Mouse (Mus musculus) heart, embryonic 12.5 days (tissue): ENCODE data around the gene Olfr873. TPM values are rescaled to one million over a fixed set of nuclear protein-coding genes. Genes with fewer than 3 reads are reported as not detected.
"Not testable (repeated sequence)": the region's sequence is repeated elsewhere in the genome, so short reads cannot be mapped to it uniquely, and the experiment has no call there.

Source experiments
- ATAC-seq: fragments of 200-750 bp; cut with Nextera tagmentation; 2 replicates; pipeline ENCODE4 v1.8.0; 2017; ENCODE audit warnings: moderate TSS enrichment, moderate library complexity; ENCODE audit not compliant: insufficient number of reproducible peaks, low FRiP score
- H3K27ac ChIP-seq: fragments of 300-500 bp; sonication (generic); 2 replicates; pipeline ENCODE4 v1.5.1; 2016; ENCODE audit warnings: mild to moderate bottlenecking, moderate library complexity; ENCODE audit not compliant: poor library complexity, severe bottlenecking
- H3K27me3 ChIP-seq: fragments of 300-500 bp; sonication (generic); replicated peaks from 2 replicates; pipeline ENCODE4 v1.6.1; 2016; ENCODE audit warnings: mild to moderate bottlenecking, moderate library complexity
- H3K36me3 ChIP-seq: fragments of 300-500 bp; sonication (generic); 2 replicates; pipeline ENCODE4 v1.6.1; 2016; ENCODE audit warnings: mild to moderate bottlenecking, moderate library complexity
- H3K4me1 ChIP-seq: fragments of 300-500 bp; sonication (generic); replicated peaks from 2 replicates; pipeline ENCODE4 v1.6.1; 2016; ENCODE audit warnings: mild to moderate bottlenecking
- H3K4me2 ChIP-seq: fragments of 300-500 bp; sonication (generic); 2 replicates; pipeline ENCODE4 v1.6.1; 2016; ENCODE audit warnings: mild to moderate bottlenecking, moderate library complexity
- H3K4me3 ChIP-seq: fragments of 300-500 bp; sonication (generic); 2 replicates; pipeline ENCODE4 v1.5.1; 2016; ENCODE audit warnings: mild to moderate bottlenecking
- H3K9ac ChIP-seq: fragments of 300-500 bp; sonication (generic); 2 replicates; pipeline ENCODE4 v1.6.1; 2016; ENCODE audit warnings: mild to moderate bottlenecking, moderate library complexity
- H3K9me3 ChIP-seq: fragments of 300-500 bp; sonication (generic); replicated peaks from 2 replicates; pipeline ENCODE4 v1.6.1; 2016; ENCODE audit warnings: mild to moderate bottlenecking, moderate library complexity
- WGBS: fragments of 180-500 bp; shearing (Covaris S2); methylation state at CpG from one replicate; pipeline ENCODE4 v1.1.7; 2016; 5-methylcytosine and 5-hydroxymethylcytosine counted together
- polyA plus RNA-seq: library from polyadenylated mRNA; unstranded; fragments of >200 nt; fragmentation: Nextera tagmentation; extraction: Ambion mirVana; gene quantifications from 2 replicates; pipeline ENCODE4 v1.2.1, GENCODE M21; 2016

The Olfr873 gene
- polyA plus RNA-seq = not detected in 2 replicates

DNA sequence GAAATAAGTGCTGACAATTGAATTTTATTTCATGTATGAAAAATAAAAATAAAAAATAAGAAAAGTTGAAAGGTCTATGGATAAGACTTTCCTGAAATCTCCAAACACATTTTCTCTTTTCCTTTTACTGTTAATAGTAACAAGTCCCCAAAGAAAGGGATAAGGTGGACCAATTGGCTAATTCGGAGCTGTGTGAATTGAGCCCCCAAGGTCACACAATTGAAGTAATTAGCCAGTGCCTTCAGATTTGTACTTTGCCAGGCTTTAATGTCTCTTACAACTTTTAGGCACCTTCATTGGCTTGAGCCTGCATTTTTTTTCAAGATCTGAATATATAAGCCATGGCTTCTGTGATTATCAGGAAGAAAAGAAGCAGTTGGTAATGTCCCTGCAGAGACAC, at the start of gene Olfr873:
Gene Olfr873, plus strand, starts transcription at position 301 of the 400 bp plus-strand sequence.
- no peak within 1 kb of the TSS for H3K27ac ChIP-seq
- H3K4me3 ChIP-seq = no peak within 1 kb of the TSS
- no peaks in the 10 kb centered on the region for H3K36me3 ChIP-seq
- ATAC-seq = no peak
- no peaks in the 10 kb centered on the region for H3K4me1 ChIP-seq
- no peak within 1 kb of the TSS for H3K4me2 ChIP-seq
- no peak within 1 kb of the TSS for H3K9ac ChIP-seq
- 0 out of 2 replicates have a peak, but pooled peaks cover 9% of the 10 kb centered on the region for H3K9me3 ChIP-seq
- no peaks in the 10 kb centered on the region for H3K27me3 ChIP-seq
- WGBS = 77% methylated on average over 1 of the region's 1 CpGs

DNA sequence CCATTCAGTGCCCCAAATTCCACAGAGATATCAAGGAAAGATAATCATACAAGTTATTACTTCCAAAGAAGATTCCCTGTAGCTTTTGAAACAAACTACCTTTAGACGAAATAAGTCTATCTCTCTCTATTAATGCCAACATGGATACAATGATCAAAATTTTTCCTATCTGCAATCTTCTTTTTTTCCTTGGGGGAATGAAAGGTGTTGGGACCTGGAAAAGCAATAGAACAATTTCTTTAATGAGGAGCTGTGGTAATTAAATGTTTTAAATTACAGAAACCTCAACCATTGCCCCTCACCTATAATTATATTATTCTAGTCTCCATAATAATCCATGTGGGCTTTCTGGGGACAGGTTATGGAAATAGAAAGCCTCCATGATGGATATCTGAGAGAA, 16.3 kb upstream of the Olfr873 start, which contains the start of gene Olfr39:
Gene Olfr39, plus strand, starts transcription at position 301 of the 400 bp plus-strand sequence.
- no peaks in the 10 kb centered on the region for H3K4me1 ChIP-seq
- H3K27ac ChIP-seq = no peak within 1 kb of the TSS
- no peak within 1 kb of the TSS for H3K4me3 ChIP-seq
- no peak within 1 kb of the TSS for H3K9ac ChIP-seq
- H3K9me3 ChIP-seq = no peaks in the 10 kb centered on the region
- WGBS = 68% methylated on average over 1 of the region's 1 CpGs
- no peaks in the 10 kb centered on the region for H3K27me3 ChIP-seq
- no peak for ATAC-seq
- no peak within 1 kb of the TSS for H3K4me2 ChIP-seq
- H3K36me3 ChIP-seq = no peaks in the 10 kb centered on the region

DNA sequence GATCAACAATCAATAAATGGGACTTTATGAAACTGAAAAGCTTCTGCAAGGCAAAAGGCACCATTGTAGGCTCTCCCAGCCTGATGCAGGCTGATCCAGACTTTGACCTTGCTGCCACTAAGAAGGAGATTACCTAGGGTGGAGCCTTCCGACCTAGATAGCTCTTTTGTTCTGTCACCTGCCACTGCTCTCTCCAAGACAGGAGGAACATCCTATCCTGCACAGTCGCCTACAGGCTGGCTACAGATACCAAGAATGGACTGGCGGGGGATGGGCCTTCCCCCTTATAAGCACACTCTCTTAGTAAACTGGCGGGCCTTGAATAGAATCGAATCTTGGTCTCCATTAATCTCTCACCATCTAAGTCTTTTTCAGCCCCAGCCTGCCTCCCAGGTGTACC, 2.8 kb upstream of the Olfr873 start:
- WGBS = 72% methylated on average over 5 of the region's 5 CpGs
- ATAC-seq, H3K4me1 ChIP-seq, H3K36me3 ChIP-seq, H3K27ac ChIP-seq, H3K9ac ChIP-seq, H3K27me3 ChIP-seq, H3K9me3 ChIP-seq, H3K4me2 ChIP-seq, H3K4me3 ChIP-seq: not testable (repeated sequence)

DNA sequence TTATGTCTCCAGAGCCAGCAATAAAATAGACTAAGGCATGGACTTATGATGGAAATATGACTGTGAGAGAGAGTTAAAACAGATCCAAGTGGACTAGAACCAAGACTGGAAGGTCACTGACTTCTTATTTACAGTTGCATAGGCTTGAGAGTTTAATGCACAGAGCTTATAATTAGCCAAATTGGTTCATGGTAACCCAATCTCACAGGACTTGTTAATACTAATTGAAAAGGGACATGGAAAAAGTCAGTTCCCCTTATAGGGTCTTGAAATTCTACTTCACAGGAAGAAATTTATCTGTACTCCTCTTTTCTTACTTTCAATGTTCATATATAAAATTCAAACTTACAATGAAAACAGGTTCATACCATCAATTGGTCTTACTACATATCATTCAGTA, 37.7 kb downstream of the Olfr873 start, which contains the start of gene Olfr18:
Gene Olfr18, minus strand, starts transcription at position 101 of the 400 bp plus-strand sequence.
- Histone ChIP-seq H3K4me2 (no peak within 1 kb of the TSS), H3K36me3 (no peaks in the 10 kb centered on the region), H3K9ac (no peak within 1 kb of the TSS), H3K27ac (no peak within 1 kb of the TSS), H3K4me3 (no peak within 1 kb of the TSS), H3K4me1 (no peaks in the 10 kb centered on the region), H3K27me3 (no peaks in the 10 kb centered on the region), H3K9me3 (no peaks in the 10 kb centered on the region)
- ATAC-seq = no peak

DNA sequence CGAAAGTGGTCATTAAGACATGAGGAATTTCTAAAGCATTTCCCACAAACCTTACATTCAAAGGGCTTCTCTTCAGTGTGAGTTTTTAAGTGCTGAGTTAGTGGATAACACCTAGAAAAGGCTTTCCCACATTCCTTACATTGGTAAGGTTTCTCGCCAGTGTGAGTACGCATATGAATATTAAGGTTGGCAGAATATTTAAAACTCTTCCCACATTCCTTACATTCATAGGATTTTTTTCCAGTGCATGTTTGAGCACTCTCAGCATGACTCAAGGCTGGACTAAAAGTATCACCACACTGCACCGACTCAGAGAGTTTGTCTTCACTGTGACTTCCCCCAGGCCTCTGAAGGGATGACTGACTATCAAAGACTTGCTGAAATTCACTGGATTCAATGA, 50.2 kb downstream of the Olfr873 start:
- Histone ChIP-seq H3K36me3 (peaks cover 35% of the 10 kb centered on the region), H3K27me3 (no peaks in the 10 kb centered on the region)
- 78% methylated on average over 4 of the region's 4 CpGs for WGBS

More for the DNA sequence above, 50.2 kb downstream of the Olfr873 start:
- Histone ChIP-seq H3K9ac (no peak overlapping the region), H3K4me3 (no peak overlapping the region), H3K4me2 (no peak overlapping the region), H3K4me1 (no peaks in the 10 kb centered on the region), H3K9me3 (peaks cover 8% of the 10 kb centered on the region), H3K27ac (no peak overlapping the region)
- no peak for ATAC-seq

Other genes with a start within 250 kb of the Olfr873 start
- gene Olfr867, start 241.0 kb upstream of the Olfr873 start, polyA plus RNA-seq = not detected in 2 replicates
- gene Olfr868, start 199.9 kb upstream of the Olfr873 start, polyA plus RNA-seq = not detected in 2 replicates
- not detected in 2 replicates for gene Olfr869, start 169.5 kb upstream of the Olfr873 start, polyA plus RNA-seq
- gene Olfr870, start 124.5 kb upstream of the Olfr873 start, polyA plus RNA-seq = not detected in 2 replicates
- not detected in 2 replicates for gene Olfr871, start 86.3 kb upstream of the Olfr873 start, polyA plus RNA-seq
- gene Olfr872, start 61.4 kb upstream of the Olfr873 start, polyA plus RNA-seq = not detected in 2 replicates
- gene Olfr39, start 16.2 kb upstream of the Olfr873 start, polyA plus RNA-seq = not detected in 2 replicates
- not detected in 2 replicates for gene Olfr18, start 37.6 kb downstream of the Olfr873 start, polyA plus RNA-seq
- 30.8 and 31.7 TPM in 2 replicates for gene Zfp560, start 86.6 kb downstream of the Olfr873 start, polyA plus RNA-seq
- 14.8 and 15.0 TPM in 2 replicates for gene Zfp26, start 161.6 kb downstream of the Olfr873 start, polyA plus RNA-seq
- gene Zfp426, start 194.2 kb downstream of the Olfr873 start, polyA plus RNA-seq = 12.4 and 14.0 TPM in 2 replicates
- 62.1 and 62.2 TPM in 2 replicates for gene Zfp266, start 222.9 kb downstream of the Olfr873 start, polyA plus RNA-seq